8 mouse cellular contexts compared by ENCODE assay signal in the genomic region with DNA sequence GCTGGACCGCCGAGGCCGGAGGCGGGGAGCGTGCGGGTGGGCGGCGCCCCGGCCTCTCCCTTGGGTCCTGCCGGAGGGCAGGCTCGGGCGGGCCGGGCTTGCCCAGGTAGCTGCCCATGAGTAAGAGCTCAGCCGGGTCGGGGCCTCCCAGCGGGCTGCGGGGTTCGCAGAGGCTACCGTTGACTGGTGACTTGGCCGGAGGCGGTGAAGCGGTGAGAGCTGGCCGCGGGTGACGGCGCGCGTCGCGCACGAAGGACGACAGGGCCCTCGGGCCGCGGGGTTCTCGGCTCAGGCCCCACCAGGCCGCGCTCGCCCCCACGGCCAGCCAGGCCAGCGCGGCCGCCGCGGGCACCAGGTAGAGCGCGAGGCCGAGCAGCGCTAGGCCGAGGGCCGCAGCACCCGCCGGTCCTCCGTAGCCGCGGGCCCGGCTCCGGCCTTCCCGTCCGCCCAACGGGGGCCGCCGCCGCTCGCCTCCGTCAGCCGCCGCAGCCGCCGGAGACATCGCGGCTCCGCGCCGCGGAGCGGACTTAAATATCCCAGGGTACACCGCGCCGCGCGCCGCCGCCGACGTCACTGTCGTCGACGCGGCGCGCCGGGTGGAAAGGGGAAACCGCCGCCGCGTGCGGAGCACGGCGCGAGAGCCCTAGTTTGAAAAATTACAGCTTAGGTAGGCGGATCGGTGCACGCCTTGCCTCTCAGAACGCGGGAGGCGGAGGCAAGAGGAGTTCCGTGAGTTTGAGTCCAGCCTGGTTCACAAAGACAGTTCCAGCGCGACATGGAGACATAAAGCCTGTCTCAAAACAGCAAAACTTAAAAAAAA. TPM values are rescaled to one million over a fixed set of nuclear protein-coding genes. Genes with fewer than 3 reads are reported as not detected.
DNase-seq lines count a peak whose midpoint lies in the region; ATAC-seq and TF ChIP-seq lines count a peak whose summit lies in the region.

A gene (minus strand): TSS at position 543 of the 820 bp plus-strand sequence.

- peak; percentile 71 for ATAC-seq in Patski
- ATAC-seq in hindbrain, embryonic 14.5 days (ENCODE audit: low FRiP score): peak; percentile 89

- H3K9me3 ChIP-seq in hindbrain, embryonic 14.5 days (ENCODE audit: control insufficient read depth, low read length): no peaks in the 10 kb centered on the region

- peak within 1 kb of the TSS; percentile 71 for H3K4me2 ChIP-seq in hindbrain, embryonic 14.5 days (replicated peaks)

- TF ChIP-seq CTCF in Patski (IDR thresholded peaks at IDR 0.05): no peak

- peak; percentile 43 for DNase-seq in Patski (ENCODE audit: low read depth, low spot score)
- peak; percentile 90 to 92 for DNase-seq in cerebellum, postnatal 10 days
- peak; percentile 62 to 76 for DNase-seq in frontal cortex, postnatal 14 days (ENCODE audit: low spot score in 2 of 2)
- peak; percentile 92 for DNase-seq in hindbrain, embryonic 14.5 days (ENCODE audit: low spot score)
- DNase-seq in left cerebral cortex, adult 18-20 months (ENCODE audit: low spot score in 2 of 2): peak; percentile 76 to 84
- peak; percentile 84 for DNase-seq in right cerebral cortex, adult 18-20 months
- DNase-seq in urinary bladder, postnatal 10 days (ENCODE audit: low spot score): peak; percentile 42

- H3K36me3 ChIP-seq in hindbrain, embryonic 14.5 days (replicated peaks; ENCODE audit: control insufficient read depth, insufficient read depth): peaks cover 29% of the 10 kb centered on the region
- peaks cover 20% of the 10 kb centered on the region; the same call in 1 of the 2 replicates for H3K36me3 ChIP-seq in macrophage (ENCODE audit: inconsistent target)

- peaks cover 46% of the 10 kb centered on the region for H3K79me2 ChIP-seq in macrophage (ENCODE audit: inconsistent target)

- in situ Hi-C loops in Patski (cut with MboI; ENCODE audit: low pct_unique_long_range_greater_than_20kb): no loop called here

- CTCF ChIA-PET in Patski (lab: Charles Lee): interaction anchor here (1.1 kb wide), 1 partner anchor 160 kb away, joined by 3 read pairs; no protein-coding TSS in a partner anchor

- H3K27me3 ChIP-seq in Patski: no peaks in the 10 kb centered on the region
- H3K27me3 ChIP-seq in hindbrain, embryonic 14.5 days (ENCODE audit: control insufficient read depth, insufficient read depth, low read length): no peaks in the 10 kb centered on the region

- peak within 1 kb of the TSS; percentile 63 for H3K27ac ChIP-seq in hindbrain, embryonic 14.5 days
- peak within 1 kb of the TSS; percentile 36 for H3K27ac ChIP-seq in macrophage

- H3K4me1 ChIP-seq in hindbrain, embryonic 14.5 days (replicated peaks; ENCODE audit: control insufficient read depth, insufficient read depth, low read length): peaks cover 10% of the 10 kb centered on the region

- under 1% methylated on average over 98 of the region's 110 CpGs for WGBS in hindbrain, embryonic 14.5 days
- WGBS in macrophage (ENCODE audit: missing documents): under 1% methylated on average over 98 of the region's 110 CpGs

- H3K4me3 ChIP-seq in hindbrain, embryonic 14.5 days (replicated peaks; ENCODE audit: low read length): peak within 1 kb of the TSS; percentile 89
- peak within 1 kb of the TSS; percentile 50 for H3K4me3 ChIP-seq in macrophage (ENCODE audit: inconsistent target)

- POLR2A ChIA-PET in Patski (lab: Charles Lee): no interaction called here

- H3K9ac ChIP-seq in hindbrain, embryonic 14.5 days: peak within 1 kb of the TSS; percentile 95

RNA-seq across cellular contexts. Expression of the gene that starts here (rescaled TPM):
- polyA plus RNA-seq in Patski (2021) (33.2 TPM), macrophage (2018) (11.3 to 18.4 TPM (median 16.7 TPM) in 3 replicates)
- 12.4 and 12.7 TPM in 2 replicates for polyA plus RNA-seq in hindbrain, embryonic 14.5 days (2014; fragmentation: Nextera tagmentation; extraction: Ambion mirVana)
- total RNA-seq in left cerebral cortex, adult 18-20 months (2021): 10 to 100 TPM; 49.2 to 51.6 TPM
- total RNA-seq in macrophage (2018; cell fraction: chromatin; rRNA removed): 10 to 100 TPM in 21 of 26 experiments, 1 to 10 TPM in 5; 6.5 to 26.1 (median 16.2) TPM
- 10 to 100 TPM; 16.7 to 24.7 (median 21.0) TPM for total RNA-seq in macrophage (2018; cell fraction: cytosol; rRNA removed)
- total RNA-seq in macrophage (2018; cell fraction: nucleus; rRNA removed): 10 to 100 TPM; 10.1 to 30.6 (median 19.7) TPM

Comparison
In these comparisons a context has a peak if more than half of its experiments do, and no peak if none do; other contexts are left out.
1. Peak in every context shown above with its lines: DNase-seq, ATAC-seq, H3K4me3 ChIP-seq and H3K27ac ChIP-seq.
2. DNase-seq: peak in every context shown above with its lines; median percentile 92 in hindbrain, embryonic 14.5 days; 91 in cerebellum, postnatal 10 days; 84 in right cerebral cortex, adult 18-20 months; 80 in left cerebral cortex, adult 18-20 months; 69 in frontal cortex, postnatal 14 days; 43 in Patski; 42 in urinary bladder, postnatal 10 days.